Comparison of ENCODE assay signal across 8 mouse cellular contexts in the genomic region with DNA sequence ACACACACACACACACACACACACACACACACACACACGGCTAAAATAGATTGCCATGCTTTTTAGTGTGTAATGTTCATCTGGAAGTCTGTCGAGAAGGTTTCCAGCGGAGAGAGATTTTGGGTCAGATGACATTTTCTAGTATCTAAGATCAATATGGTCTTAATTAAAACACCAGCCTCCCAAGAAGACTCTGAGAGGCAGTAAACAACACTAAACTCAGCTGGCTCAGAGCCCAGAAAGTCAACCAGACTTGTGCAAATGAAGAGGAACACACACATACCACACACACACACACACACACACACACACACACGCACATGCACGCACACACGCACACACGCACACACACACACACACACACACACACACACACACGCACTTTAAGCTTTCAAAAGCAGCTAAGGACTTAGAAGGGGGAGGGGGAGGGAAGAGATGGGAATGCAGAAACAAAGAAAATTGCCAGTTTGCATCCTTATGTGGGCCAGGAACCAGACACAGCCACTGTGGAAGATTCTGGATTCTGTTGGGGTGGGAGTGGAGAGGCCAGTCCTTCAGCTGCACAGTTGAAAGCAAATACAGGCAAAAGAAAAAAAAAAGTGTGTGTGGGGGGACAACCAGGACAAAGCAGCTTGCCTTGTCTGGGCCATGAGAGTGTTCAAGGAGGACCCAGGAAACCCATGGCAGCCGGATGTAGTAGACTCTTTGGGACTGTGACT.
A peak's percentile ranks its signal among the peaks of the same experiment; 100 is the strongest.
DNase-seq lines count a peak whose midpoint lies in the region; ATAC-seq and TF ChIP-seq lines count a peak whose summit lies in the region.

No protein-coding gene starts in this region.

- H3K4me3 ChIP-seq in midbrain, postnatal 0 days (ENCODE audit: low read depth, low read length): no peak overlapping the region
- H3K4me3 ChIP-seq in midbrain, embryonic 16.5 days (ENCODE audit: low read depth, low read length): no peak overlapping the region
- H3K4me3 ChIP-seq in stomach, postnatal 0 days (ENCODE audit: low read depth, low read length): no peak overlapping the region

- WGBS in midbrain, postnatal 0 days: 73% methylated on average over 9 of the region's 9 CpGs
- 70% methylated on average over 8 of the region's 9 CpGs for WGBS in midbrain, embryonic 16.5 days
- 69% methylated on average over 9 of the region's 9 CpGs for WGBS in stomach, postnatal 0 days

- DNase-seq in cerebellum, postnatal 10 days: peak; percentile 24 to 33
- no peak for DNase-seq in cerebellum, adult 9-11 months
- peak; percentile 84 for DNase-seq in midbrain, postnatal 0 days (ENCODE audit: low spot score)
- peak; percentile 64 to 69 for DNase-seq in kidney, postnatal 25 days
- DNase-seq in stomach, postnatal 0 days (ENCODE audit: low spot score): peak; percentile 19
- no peak for DNase-seq in adrenal gland, postnatal 36 days

- no peak for ATAC-seq in midbrain, postnatal 0 days (ENCODE audit: low FRiP score)
- no peak for ATAC-seq in midbrain, embryonic 16.5 days
- no peak for ATAC-seq in stomach, postnatal 0 days (ENCODE audit: low FRiP score, low TSS enrichment)
- no peak for ATAC-seq in megakaryocyte, adult 5-6 weeks (ENCODE audit: poor library complexity, severe bottlenecking)

- H3K27ac ChIP-seq in midbrain, postnatal 0 days (ENCODE audit: low read depth, low read length): no peak overlapping the region
- H3K27ac ChIP-seq in midbrain, embryonic 16.5 days (ENCODE audit: low read length): no peak overlapping the region
- H3K27ac ChIP-seq in stomach, postnatal 0 days (replicated peaks): peak overlapping the region; percentile 56

- no peak for TF ChIP-seq EP300 in stomach, postnatal 0 days (optimal IDR thresholded peaks at IDR 0.05)

- no peaks in the 10 kb centered on the region for H3K27me3 ChIP-seq in midbrain, postnatal 0 days (ENCODE audit: insufficient read depth, low read length)
- H3K27me3 ChIP-seq in midbrain, embryonic 16.5 days (ENCODE audit: control insufficient read depth, insufficient read depth, low read depth, low read length): no peaks in the 10 kb centered on the region
- H3K27me3 ChIP-seq in stomach, postnatal 0 days (ENCODE audit: control insufficient read depth, insufficient read depth, low read length): no peaks in the 10 kb centered on the region

- no peak for TF ChIP-seq CTCF in midbrain, postnatal 0 days (IDR thresholded peaks at IDR 0.05)
- no peak for TF ChIP-seq CTCF in stomach, postnatal 0 days (IDR thresholded peaks at IDR 0.05; ENCODE audit: low read depth)

- H3K4me1 ChIP-seq in midbrain, postnatal 0 days (ENCODE audit: insufficient read depth, low read length): no peaks in the 10 kb centered on the region
- no peaks in the 10 kb centered on the region for H3K4me1 ChIP-seq in midbrain, embryonic 16.5 days (ENCODE audit: control insufficient read depth, insufficient read depth, low read length)
- no peaks in the 10 kb centered on the region for H3K4me1 ChIP-seq in stomach, postnatal 0 days (replicated peaks; ENCODE audit: control insufficient read depth, insufficient read depth)

- no peak overlapping the region for H3K4me2 ChIP-seq in midbrain, postnatal 0 days (ENCODE audit: low read depth, low read length, poor library complexity, severe bottlenecking)
- H3K4me2 ChIP-seq in midbrain, embryonic 16.5 days (ENCODE audit: low read length): no peak overlapping the region
- no peak overlapping the region for H3K4me2 ChIP-seq in stomach, postnatal 0 days (replicated peaks; ENCODE audit: low read depth)

- no peaks in the 10 kb centered on the region for H3K36me3 ChIP-seq in midbrain, postnatal 0 days (ENCODE audit: insufficient read depth, low read length)
- no peaks in the 10 kb centered on the region for H3K36me3 ChIP-seq in midbrain, embryonic 16.5 days (ENCODE audit: control insufficient read depth, insufficient read depth, low read length)
- no peaks in the 10 kb centered on the region for H3K36me3 ChIP-seq in stomach, postnatal 0 days (ENCODE audit: control insufficient read depth, insufficient read depth, low read length)

- no peak overlapping the region for H3K9ac ChIP-seq in midbrain, postnatal 0 days (replicated peaks; ENCODE audit: low read length, poor library complexity, severe bottlenecking)
- no peak overlapping the region for H3K9ac ChIP-seq in midbrain, embryonic 16.5 days (ENCODE audit: low read depth, low read length)
- no peak overlapping the region for H3K9ac ChIP-seq in stomach, postnatal 0 days (ENCODE audit: low read length)

- no peaks in the 10 kb centered on the region for H3K9me3 ChIP-seq in midbrain, postnatal 0 days (ENCODE audit: low read length)
- H3K9me3 ChIP-seq in midbrain, embryonic 16.5 days (replicated peaks; ENCODE audit: control insufficient read depth, low read length, poor library complexity, severe bottlenecking): no peaks in the 10 kb centered on the region
- no peaks in the 10 kb centered on the region for H3K9me3 ChIP-seq in stomach, postnatal 0 days (ENCODE audit: control insufficient read depth, low read length)

Comparison
In these comparisons a context has a peak if more than half of its experiments do, and no peak if none do; other contexts are left out.
1. DNase-seq: peak in cerebellum, postnatal 10 days (2 of 2), midbrain, postnatal 0 days (single experiment), kidney, postnatal 25 days (2 of 2) and stomach, postnatal 0 days (single experiment); none in cerebellum, adult 9-11 months (single experiment) and adrenal gland, postnatal 36 days (0 of 2).